Mouse (Mus musculus) kidney, postnatal 14 days (tissue): Measurements from ENCODE around the gene Ell.

Source experiments
- DNase-seq: peaks from one replicate; pipeline ENCODE4 v3.0.0; 2022; ENCODE audit warnings: mixed read lengths

Ell gene

GRCm38 (mm10) chr8:70539077-70539813 lies at the start of gene Ell:
TSS of gene Ell (plus strand) at chr8:70539457.
- DNase-seq: peak; percentile 100

DNA sequence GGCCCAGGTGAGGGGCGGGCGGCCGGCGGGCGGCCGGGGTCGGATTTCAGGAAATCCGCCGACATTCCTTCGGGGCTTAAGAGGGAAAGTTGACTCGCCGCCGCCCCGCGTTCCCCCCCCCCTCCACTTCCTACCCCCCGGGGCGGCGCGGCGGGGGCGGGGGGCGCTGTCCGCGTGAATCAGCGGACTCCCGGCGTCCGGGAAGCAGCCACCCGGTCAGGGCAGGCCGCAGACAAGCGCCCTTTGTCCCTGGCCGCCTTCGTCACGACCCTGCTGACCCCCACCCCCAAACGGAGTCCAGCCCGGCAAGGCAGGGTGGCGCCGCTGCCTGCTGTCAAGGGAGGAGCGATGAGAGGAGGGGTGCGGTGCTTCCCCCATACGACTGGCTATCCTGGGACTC lies 49.7 kb upstream of the Ell start:
- peak; percentile 41 for DNase-seq

- no peak for DNase-seq
Measured at GRCm38 (mm10) chr8:70490061-70490879, 49.0 kb upstream of the Ell start.

GRCm38 (mm10) chr8:70490880-70491495 lies 48.3 kb upstream of the Ell start:
- DNase-seq: no peak

GRCm38 (mm10) chr8:70492664-70493640 lies 46.3 kb upstream of the Ell start, which contains the start of gene Crlf1:
TSS of gene Crlf1 (plus strand) at chr8:70493158.
- no peak for DNase-seq

DNA sequence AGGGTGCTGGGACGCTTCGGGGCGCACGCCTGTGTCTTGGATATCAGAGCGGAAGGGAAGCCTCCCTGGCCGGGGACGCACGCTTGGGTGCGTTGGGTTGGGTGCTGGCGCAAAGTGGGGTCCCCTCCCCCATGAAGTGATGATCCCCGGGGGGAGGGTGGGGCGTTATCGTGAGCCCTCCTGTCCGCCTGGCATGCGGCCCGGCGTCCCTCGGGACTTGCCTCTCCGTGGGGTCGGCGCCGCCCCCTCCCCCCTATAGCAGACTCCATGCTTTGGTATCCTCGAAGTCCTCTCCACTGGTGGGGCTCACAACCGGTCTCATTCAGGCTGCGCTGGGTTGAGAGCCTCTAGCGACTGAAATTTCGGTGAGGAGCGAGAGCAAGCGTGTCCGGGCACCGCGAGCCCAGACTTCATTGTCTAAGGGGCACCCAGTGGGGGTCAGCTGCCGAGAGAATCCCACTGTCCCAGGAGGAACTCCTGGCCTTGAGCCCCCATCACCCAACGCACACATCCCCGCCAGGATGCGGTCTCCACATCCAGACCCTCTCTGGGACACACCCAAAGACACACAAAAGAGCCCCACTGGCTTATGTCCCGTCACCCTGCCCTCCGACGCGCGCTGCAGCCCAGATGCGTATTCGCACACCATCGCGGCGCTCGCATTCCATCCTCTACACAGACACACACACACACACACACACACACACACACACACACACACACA lies 45.4 kb upstream of the Ell start:
- DNase-seq: no peak

DNA sequence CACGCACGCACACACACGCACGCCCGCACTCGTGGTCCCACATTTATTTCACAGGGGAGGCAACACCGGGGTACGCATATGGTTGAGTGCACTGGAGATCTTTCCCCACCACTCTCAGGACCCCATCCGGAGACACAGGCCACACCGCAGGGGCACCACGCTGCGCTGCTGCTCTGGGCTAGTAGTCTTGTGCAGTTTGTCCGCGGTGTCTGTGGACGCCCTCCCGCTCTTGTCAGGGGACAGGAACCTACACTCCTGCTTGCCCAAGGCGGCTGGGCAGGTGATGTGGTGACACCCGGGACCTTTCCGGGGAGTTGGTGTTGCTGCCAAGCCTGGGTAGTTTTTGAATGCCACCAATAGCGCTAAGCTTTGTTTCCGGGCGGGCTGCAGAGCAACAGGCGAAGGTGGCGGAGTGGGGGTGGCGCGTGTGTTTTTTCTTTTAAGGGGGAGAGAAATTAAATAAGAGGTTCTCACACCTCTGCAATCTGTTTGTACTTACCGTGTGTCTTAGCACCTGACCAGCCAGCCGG lies 44.8 kb upstream of the Ell start:
- DNase-seq: no peak

- no peak for DNase-seq
Measured at GRCm38 (mm10) chr8:70495001-70495770, 44.1 kb upstream of the Ell start.

DNA sequence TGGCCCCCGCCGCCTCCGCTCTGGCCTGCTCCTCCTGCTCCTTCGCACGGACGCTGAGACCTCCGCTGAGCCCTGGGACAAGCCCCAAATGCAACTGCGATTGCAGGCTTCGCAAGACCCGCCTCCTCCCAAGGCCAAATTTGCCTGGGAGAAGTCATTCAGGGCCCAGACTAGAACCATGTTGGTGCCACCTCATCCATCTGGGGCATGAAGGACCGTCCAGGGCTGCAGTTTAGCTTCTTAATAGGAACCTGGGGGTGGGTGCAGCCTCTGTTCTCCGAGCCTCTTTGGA lies 43.5 kb upstream of the Ell start:
- no peak for DNase-seq

GRCm38 (mm10) chr8:70500386-70501301 lies 38.6 kb upstream of the Ell start:
- peak; percentile 34 for DNase-seq

- DNase-seq: peak; percentile 21
Measured at GRCm38 (mm10) chr8:70501820-70502529, 37.3 kb upstream of the Ell start.

DNA sequence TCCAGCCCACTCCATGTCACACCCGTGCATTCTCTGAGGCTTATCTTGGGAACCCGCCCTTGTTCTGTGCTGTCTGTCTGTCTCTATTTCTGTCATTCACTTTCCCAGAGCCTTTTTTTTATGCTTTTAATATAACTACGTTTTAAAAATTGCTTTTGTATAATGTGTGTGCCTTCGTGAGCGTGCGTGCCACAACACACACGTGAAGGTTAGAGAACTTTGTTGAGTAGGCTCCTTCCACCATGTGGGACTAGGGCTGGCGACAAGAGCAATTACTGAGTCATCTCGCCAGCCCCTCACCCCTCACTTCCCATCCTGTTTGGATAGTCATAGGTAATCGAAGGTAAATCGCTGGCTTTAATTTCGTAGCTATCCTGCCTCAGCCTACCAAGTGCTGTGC lies 36.7 kb upstream of the Ell start:
- no peak for DNase-seq

DNA sequence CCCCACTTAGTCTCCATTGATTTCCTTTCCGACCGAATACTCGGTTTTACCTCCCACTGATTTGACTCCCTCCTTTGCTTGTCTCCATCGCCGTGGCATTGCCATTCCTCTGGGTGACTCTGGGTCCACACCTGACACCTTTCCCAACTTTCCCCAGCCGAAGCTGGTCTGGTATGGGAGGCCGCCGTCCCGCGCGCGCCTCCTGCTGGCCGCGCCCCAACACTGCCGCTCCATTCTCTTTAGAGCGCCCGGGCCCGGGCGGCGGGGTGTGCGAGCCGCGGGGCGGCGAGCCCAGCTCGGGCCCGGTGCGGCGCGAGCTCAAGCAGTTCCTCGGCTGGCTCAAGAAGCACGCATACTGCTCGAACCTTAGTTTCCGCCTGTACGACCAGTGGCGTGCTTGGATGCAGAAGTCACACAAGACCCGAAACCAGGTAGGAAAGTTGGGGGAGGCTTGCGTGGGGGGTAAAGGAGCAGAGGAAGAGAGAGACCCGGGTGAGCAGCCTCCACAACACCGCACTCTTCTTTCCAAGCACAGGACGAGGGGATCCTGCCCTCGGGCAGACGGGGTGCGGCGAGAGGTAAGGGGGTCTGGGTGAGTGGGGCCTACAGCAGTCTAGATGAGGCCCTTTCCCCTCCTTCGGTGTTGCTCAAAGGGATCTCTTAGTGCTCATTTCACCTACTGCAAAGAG lies 36.1 kb upstream of the Ell start:
- peak; percentile 85 for DNase-seq

GRCm38 (mm10) chr8:70504291-70504716 lies 35.0 kb upstream of the Ell start:
- peak; percentile 81 for DNase-seq

- peak; percentile 80 for DNase-seq
Measured at GRCm38 (mm10) chr8:70504851-70505250, 34.4 kb upstream of the Ell start.

GRCm38 (mm10) chr8:70505698-70506327 lies 33.4 kb upstream of the Ell start:
- no peak for DNase-seq

GRCm38 (mm10) chr8:70506328-70507026 lies 32.8 kb upstream of the Ell start, which contains the start of gene Rex1bd:
TSS of gene Rex1bd (minus strand) at chr8:70506752.
- peak; percentile 96 for DNase-seq
